Mouse (Mus musculus) kidney, postnatal 0 days (tissue): ENCODE data around the gene Pam. TPM values are rescaled to one million over a fixed set of nuclear protein-coding genes. Genes with fewer than 3 reads are reported as not detected.
A peak's percentile ranks its signal among the peaks of the same experiment; 100 is the strongest.
"Not testable (repeated sequence)": the region's sequence is repeated elsewhere in the genome, so short reads cannot be mapped to it uniquely, and the experiment has no call there.

Source experiments
- ATAC-seq: fragments of 200-750 bp; cut with Nextera tagmentation; replicated peaks from 2 replicates; pipeline ENCODE4 v1.8.0; 2017; ENCODE audit warnings: low read depth, moderate number of reproducible peaks, moderate TSS enrichment, moderate library complexity; ENCODE audit not compliant: low FRiP score
- DNase-seq: peaks from one replicate; pipeline ENCODE4 v3.0.0-alpha.2; 2016; ENCODE audit warnings: low spot score
- H3K27ac ChIP-seq: fragments of 300-500 bp; sonication (generic); 2 replicates; pipeline ENCODE4 v1.5.1; 2014; ENCODE audit warnings: mild to moderate bottlenecking
- H3K27me3 ChIP-seq: fragments of 300-500 bp; sonication (generic); 2 replicates; pipeline ENCODE4 v1.6.1; 2014; ENCODE audit warnings: low read length, mixed read lengths; ENCODE audit not compliant: insufficient read depth
- H3K36me3 ChIP-seq: fragments of 300-500 bp; sonication (generic); 2 replicates; pipeline ENCODE4 v1.6.1; 2014; ENCODE audit warnings: low read length, mixed read lengths; ENCODE audit not compliant: insufficient read depth
- H3K4me1 ChIP-seq: fragments of 300-500 bp; sonication (generic); replicated peaks from 2 replicates; pipeline ENCODE4 v1.6.1; 2014; ENCODE audit warnings: antibody characterized with exemption, low read length, mixed read lengths; ENCODE audit not compliant: insufficient read depth
- H3K4me2 ChIP-seq: fragments of 300-500 bp; sonication (generic); 2 replicates; pipeline ENCODE4 v1.6.1; 2014; ENCODE audit warnings: mild to moderate bottlenecking, low read length, moderate library complexity, mixed read lengths
- H3K4me3 ChIP-seq: fragments of 300-500 bp; sonication (generic); replicated peaks from 2 replicates; pipeline ENCODE4 v1.5.1; 2014; ENCODE audit warnings: low read depth, low read length
- H3K9ac ChIP-seq: fragments of 300-500 bp; sonication (generic); 2 replicates; pipeline ENCODE4 v1.6.1; 2014; ENCODE audit warnings: low read depth, low read length
- H3K9me3 ChIP-seq: fragments of 300-500 bp; sonication (generic); replicated peaks from 2 replicates; pipeline ENCODE4 v1.6.1; 2016; ENCODE audit warnings: low read length, inconsistent platforms, mixed read lengths
- CTCF ChIP-seq: IDR thresholded peaks from 2 replicates; pipeline ENCODE4 v1.5.1; 2016; ENCODE audit warnings: antibody characterized with exemption, low read depth, mild to moderate bottlenecking, moderate library complexity
- WGBS: fragments of 180-500 bp; shearing (Covaris S2); extraction: QIAGEN DNeasy Blood & Tissue Kit; methylation state at CpG from one replicate; pipeline ENCODE4 v1.1.7; 2014; 5-methylcytosine and 5-hydroxymethylcytosine counted together
- polyA plus RNA-seq: library from polyadenylated mRNA; unstranded; fragments of >200 nt; fragmentation: Nextera tagmentation; extraction: Ambion mirVana; gene quantifications from 2 replicates; pipeline ENCODE4 v1.2.1, GENCODE M21; 2015

Gene Pam
- polyA plus RNA-seq, 1 experiment from 2014 or later, result 67.6 TPM

DNA sequence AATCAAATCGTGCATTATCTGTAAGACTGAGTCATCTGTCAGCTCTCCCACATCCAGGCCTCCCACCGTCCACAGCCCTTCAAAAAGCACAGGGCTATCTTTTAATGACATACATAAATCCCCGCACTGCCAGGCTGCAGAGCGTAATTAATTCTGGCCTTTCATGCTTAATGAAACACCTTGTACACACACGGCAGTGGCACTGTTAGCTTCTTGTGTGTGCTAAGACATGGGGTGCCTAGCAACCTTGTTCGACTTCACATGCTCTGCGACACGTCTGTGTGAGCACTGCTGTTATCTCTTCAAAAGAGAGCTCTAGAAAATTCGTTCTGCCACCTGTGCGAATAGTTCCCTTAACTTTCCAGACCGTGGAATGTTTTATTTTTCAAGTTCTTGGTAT lies 120.5 kb downstream of the Pam start:
- Histone ChIP-seq H3K4me2 (no peak overlapping the region), H3K9me3 (no peaks in the 10 kb centered on the region)
- 58% methylated on average over 11 of the region's 11 CpGs for WGBS

DNA sequence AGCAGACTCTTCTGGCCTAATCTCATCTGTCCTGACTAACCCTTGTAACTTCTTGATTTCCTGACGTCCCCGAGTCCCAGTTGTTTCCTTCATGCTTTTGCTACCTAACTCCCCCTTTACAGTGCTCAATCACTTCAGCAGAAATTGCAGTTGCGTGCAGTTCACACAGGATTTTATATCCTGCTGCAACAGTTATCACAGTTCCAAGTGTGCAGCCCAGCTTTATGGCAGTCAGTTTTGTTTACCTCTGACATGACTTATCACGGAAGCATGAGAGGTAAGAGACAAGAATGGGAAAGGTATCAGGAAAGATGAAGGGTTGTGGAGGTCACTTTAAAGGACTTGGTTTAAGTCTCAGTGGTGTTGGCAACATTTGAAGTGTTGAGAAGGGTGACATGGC lies 125.7 kb downstream of the Pam start:
- no peaks in the 10 kb centered on the region for H3K27me3 ChIP-seq
- H3K4me3 ChIP-seq, result no peak overlapping the region
- no peaks in the 10 kb centered on the region for H3K36me3 ChIP-seq
- TF ChIP-seq CTCF, result no peak
- H3K4me2 ChIP-seq, result no peak overlapping the region
- no peaks in the 10 kb centered on the region for H3K4me1 ChIP-seq
- DNase-seq (no peak), ATAC-seq (no peak)
- 49% methylated on average over 4 of the region's 4 CpGs for WGBS
- H3K27ac ChIP-seq, result no peak overlapping the region
- H3K9me3 ChIP-seq, result no peaks in the 10 kb centered on the region
- no peak overlapping the region for H3K9ac ChIP-seq

More for the DNA sequence above, 120.5 kb downstream of the Pam start:
- DNase-seq (peak; percentile 44), ATAC-seq (no peak)
- no peak for TF ChIP-seq CTCF
- Histone ChIP-seq H3K27ac (no peak overlapping the region), H3K4me1 (no peaks in the 10 kb centered on the region), H3K27me3 (no peaks in the 10 kb centered on the region), H3K4me3 (no peak overlapping the region), H3K9ac (no peak overlapping the region), H3K36me3 (no peaks in the 10 kb centered on the region)

DNA sequence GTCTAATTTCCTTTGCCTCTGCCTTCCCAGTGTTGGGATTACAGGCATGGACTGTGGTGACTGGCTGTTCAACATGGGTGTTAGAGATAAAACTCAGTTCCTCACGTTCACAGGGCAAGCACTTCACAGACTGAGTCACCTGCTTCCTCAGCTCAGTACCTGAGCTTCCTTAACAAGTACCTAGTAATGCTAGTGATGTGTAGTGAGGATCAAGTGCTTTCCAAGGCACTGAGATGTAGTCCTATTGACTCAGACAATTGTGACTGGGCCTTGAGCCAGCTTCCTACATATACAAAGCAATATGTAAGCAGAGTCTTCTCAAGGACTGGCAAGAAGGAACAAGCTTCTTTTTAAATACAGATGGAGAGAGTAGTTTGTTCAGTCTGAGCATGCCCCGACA lies 131.7 kb downstream of the Pam start:
- Histone ChIP-seq H3K27ac (no peak overlapping the region), H3K4me2 (no peak overlapping the region), H3K27me3 (no peaks in the 10 kb centered on the region), H3K4me3 (no peak overlapping the region), H3K36me3 (no peaks in the 10 kb centered on the region), H3K9me3 (no peaks in the 10 kb centered on the region), H3K4me1 (no peaks in the 10 kb centered on the region), H3K9ac (no peak overlapping the region)
- 80% methylated on average over 2 of the region's 2 CpGs for WGBS
- ATAC-seq, result no peak
- no peak for DNase-seq
- no peak for TF ChIP-seq CTCF

DNA sequence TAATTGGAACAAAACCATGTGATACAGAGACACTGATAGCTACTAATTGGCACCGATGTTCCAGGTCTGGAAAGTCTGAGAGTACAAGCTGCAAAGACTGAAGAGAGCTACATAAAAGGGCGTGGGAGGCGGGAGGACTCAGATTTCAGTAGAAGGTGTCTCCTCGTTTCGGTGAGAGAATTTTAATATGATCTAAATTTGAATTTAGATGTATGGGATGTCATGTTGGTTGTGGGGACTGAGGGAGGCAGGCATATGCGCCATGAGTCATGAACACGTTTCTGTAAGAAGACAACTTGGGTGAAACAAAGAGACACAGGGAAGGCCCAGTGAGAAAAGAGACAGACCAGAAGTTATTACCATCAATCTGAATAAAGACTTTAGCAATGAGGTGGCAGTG lies 133.3 kb downstream of the Pam start:
- no peak overlapping the region for H3K27ac ChIP-seq
- DNase-seq, result no peak
- H3K27me3 ChIP-seq, result no peaks in the 10 kb centered on the region
- ATAC-seq, result no peak
- 77% methylated on average over 7 of the region's 7 CpGs for WGBS
- no peak overlapping the region for H3K4me3 ChIP-seq
- TF ChIP-seq CTCF, result no peak
- no peaks in the 10 kb centered on the region for H3K36me3 ChIP-seq
- no peaks in the 10 kb centered on the region for H3K4me1 ChIP-seq
- no peaks in the 10 kb centered on the region for H3K9me3 ChIP-seq
- H3K4me2 ChIP-seq, result no peak overlapping the region
- no peak overlapping the region for H3K9ac ChIP-seq

DNA sequence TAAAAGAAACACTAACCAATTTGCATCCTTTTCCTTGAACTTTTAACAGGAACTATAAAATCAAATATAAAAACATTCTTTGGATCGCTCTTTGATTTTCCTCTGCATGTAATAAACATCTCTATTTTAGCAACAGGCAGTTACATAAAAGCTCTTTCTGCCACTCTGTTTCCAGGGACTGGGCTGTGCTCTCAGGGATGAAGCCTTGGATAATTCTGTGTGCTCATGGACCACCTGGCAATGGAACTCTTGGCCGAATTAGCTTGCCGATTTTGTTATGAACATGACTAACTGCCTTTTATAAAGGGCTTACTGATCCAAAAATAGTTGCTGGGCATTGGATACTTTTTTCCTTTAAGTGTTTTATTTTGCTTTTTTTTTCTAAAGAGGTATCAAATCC lies 134.8 kb downstream of the Pam start:
- H3K4me1 ChIP-seq, result no peaks in the 10 kb centered on the region
- no peak overlapping the region for H3K4me3 ChIP-seq
- no peaks in the 10 kb centered on the region for H3K27me3 ChIP-seq
- no peak for DNase-seq
- ATAC-seq, result no peak
- no peak overlapping the region for H3K9ac ChIP-seq
- no peak overlapping the region for H3K4me2 ChIP-seq
- no peak for TF ChIP-seq CTCF
- no peak overlapping the region for H3K27ac ChIP-seq
- H3K36me3 ChIP-seq, result no peaks in the 10 kb centered on the region
- no peaks in the 10 kb centered on the region for H3K9me3 ChIP-seq
- 87% methylated on average over 3 of the region's 3 CpGs for WGBS

DNA sequence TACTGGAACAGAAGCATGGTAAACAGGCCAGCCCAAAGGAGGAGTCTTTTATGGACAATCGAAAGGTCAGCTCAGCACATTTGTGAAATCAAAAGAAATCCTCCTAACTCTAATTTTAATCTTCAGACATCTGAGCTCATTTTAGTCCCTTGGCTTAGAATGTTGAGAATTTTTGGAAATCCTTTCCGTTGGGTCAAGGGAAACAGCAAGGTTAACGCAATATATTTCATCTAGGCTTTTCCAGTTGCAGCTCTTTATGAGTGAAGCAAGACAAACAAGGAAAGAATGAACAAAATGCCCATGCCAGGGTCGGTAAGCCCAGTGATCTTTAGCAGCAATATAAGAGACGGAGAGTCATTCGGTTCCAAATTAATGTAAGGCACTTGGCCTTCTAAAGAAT lies 135.3 kb downstream of the Pam start:
- WGBS, result 84% methylated on average over 6 of the region's 6 CpGs
- no peak overlapping the region for H3K27ac ChIP-seq
- no peaks in the 10 kb centered on the region for H3K4me1 ChIP-seq
- no peaks in the 10 kb centered on the region for H3K36me3 ChIP-seq
- DNase-seq (no peak), ATAC-seq (no peak)
- no peak for TF ChIP-seq CTCF
- no peaks in the 10 kb centered on the region for H3K27me3 ChIP-seq
- no peak overlapping the region for H3K9ac ChIP-seq
- no peak overlapping the region for H3K4me3 ChIP-seq
- H3K9me3 ChIP-seq, result no peaks in the 10 kb centered on the region
- no peak overlapping the region for H3K4me2 ChIP-seq

DNA sequence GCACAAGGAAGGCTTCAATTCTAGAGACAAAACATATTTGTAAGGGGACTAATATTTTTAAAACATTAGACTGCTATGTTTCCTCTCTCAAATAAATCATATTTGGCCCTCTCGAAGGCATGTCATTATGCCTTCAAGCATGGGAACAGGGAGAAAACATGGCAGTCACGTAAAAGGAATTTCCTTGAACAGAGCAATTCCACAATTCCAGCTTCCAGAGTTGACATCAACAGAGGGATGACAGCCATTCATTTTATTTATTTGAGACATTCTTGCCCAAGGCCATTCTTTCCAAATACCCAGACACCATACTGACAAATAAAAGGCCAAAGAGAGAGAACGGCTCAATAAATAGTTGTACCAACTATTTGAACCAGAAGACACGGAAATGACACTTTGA lies 136.7 kb downstream of the Pam start:
- no peaks in the 10 kb centered on the region for H3K9me3 ChIP-seq
- H3K27me3 ChIP-seq, result no peaks in the 10 kb centered on the region
- DNase-seq (no peak), ATAC-seq (no peak)
- 89% methylated on average over 4 of the region's 4 CpGs for WGBS
- H3K27ac ChIP-seq, result no peak overlapping the region
- H3K36me3 ChIP-seq, result no peaks in the 10 kb centered on the region
- TF ChIP-seq CTCF, result no peak
- no peaks in the 10 kb centered on the region for H3K4me1 ChIP-seq
- no peak overlapping the region for H3K4me2 ChIP-seq
- no peak overlapping the region for H3K4me3 ChIP-seq
- H3K9ac ChIP-seq, result no peak overlapping the region

DNA sequence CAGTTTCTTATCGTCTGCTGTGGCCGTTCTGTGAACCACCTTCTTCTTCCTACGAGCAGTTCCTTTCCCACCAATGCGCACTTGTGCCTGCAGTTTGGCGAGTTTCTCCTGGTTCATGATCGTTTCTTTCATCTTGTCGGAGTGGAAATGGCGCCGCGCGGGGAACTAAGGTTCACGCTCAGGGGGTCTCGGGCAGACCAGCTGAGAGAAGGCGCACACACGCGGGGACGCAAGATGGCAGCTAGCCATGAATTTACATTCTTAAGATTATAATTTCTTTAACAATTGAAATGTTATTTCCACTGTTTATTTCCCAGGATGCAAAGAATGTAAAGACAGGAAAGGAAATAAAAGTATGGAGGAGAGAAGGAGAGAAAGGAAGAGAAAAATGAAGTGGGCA lies 146.2 kb downstream of the Pam start:
- not testable (repeated sequence) for ATAC-seq, H3K4me1 ChIP-seq, H3K9ac ChIP-seq, H3K4me2 ChIP-seq, DNase-seq, H3K9me3 ChIP-seq, H3K27me3 ChIP-seq, H3K36me3 ChIP-seq, H3K27ac ChIP-seq, H3K4me3 ChIP-seq
- 90% methylated on average over 17 of the region's 17 CpGs for WGBS
